Mouse (Mus musculus) C2C12 (cell line): ENCODE measurements at regions not wholly inside any gene's neighbourhood (a gene's known extent, or its start where the extent isn't known, plus 50 kb on each side); places are given as distances from the start of the nearest gene placed in this dataset.

Experiments
- CTCF ChIP-seq: IDR thresholded peaks from one replicate; pipeline ENCODE4 v1.5.1; 2011; ENCODE audit not compliant: control insufficient read depth, insufficient read depth, insufficient read length
- MYOD1 ChIP-seq: IDR thresholded peaks from one replicate; pipeline ENCODE4 v1.6.1; 2011; ENCODE audit warnings: low read depth; ENCODE audit not compliant: control insufficient read depth, insufficient read length
- MYOG ChIP-seq: IDR thresholded peaks from one replicate; pipeline ENCODE4 v1.6.1; 2011; ENCODE audit not compliant: control insufficient read depth, insufficient read length; ENCODE audit errors: extremely low read depth

GRCm38 (mm10) chr3:52837527-52837926 lies 179.5 kb downstream of the Cog6 start:
- TF ChIP-seq MYOD1 = peak; percentile 18
- TF ChIP-seq CTCF = no peak
- no peak for TF ChIP-seq MYOG
